Mouse (Mus musculus): ENCODE results near the gene Ifnar2. TPM values are rescaled to one million over a fixed set of nuclear protein-coding genes. Genes with fewer than 3 reads are reported as not detected.

Ifnar2 gene
- polyA plus RNA-seq (2015; fragmentation: Nextera tagmentation; extraction: Ambion mirVana), result 29.8 and 32.5 TPM in 2 replicates

DNA sequence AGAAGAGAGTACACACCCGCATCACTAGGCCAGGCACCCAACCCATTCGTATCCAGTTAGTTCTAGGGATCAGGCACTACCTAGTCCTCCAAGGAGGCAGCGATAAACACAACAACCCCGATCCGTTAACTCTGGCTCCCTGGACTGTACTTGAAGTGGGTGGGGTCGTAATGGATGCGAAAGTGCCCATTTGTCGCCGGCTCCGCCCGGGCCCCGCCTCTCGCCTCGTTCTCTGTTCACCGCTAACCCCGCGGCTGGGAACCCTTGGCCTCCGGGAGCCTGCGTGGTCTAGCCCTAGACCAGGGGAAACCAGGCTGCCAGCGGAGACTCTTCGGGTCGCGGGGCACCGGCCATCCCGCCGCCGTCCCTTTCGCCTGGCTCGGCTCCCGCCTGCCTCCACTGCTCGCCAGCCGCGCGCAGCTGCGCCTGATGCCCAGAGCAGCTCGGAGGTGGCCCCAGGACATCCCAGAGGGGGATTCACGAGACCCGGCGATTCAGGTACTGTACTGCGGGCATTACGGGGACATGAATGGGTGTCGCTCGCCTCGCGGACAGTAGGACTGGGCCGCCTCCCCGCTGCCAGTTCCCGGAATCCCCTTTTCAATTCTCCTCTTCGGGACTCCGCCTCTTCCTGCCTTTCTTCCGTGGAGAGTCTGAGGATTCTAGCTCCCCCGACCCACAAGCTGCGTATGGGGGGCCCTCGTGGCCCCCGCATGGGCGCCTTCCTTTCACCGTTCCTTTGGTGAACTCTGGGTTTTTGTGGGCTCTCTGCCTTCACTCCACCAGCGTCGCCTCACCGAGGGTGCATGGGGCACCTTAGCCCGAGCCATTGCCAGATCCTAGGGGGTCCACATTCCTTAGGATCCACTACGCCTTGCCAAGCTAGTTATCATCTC lies at the start of gene Ifnar2:
Gene Ifnar2 (plus strand): TSS at position 207 of the 896 bp plus-strand sequence.
- H3K27ac ChIP-seq, result peak within 1 kb of the TSS; percentile 95
- peak within 1 kb of the TSS; percentile 73 for H3K4me2 ChIP-seq
- H3K9me3 ChIP-seq (replicated peaks), result no peaks in the 10 kb centered on the region; the same call in 1 of the 2 replicates
- WGBS, result under 1% methylated on average over 62 of the region's 62 CpGs
- H3K4me3 ChIP-seq, result peak within 1 kb of the TSS; percentile 82
- ATAC-seq, result peak; percentile 91
- peaks cover 3% of the 10 kb centered on the region; the same call in 1 of the 2 replicates for H3K36me3 ChIP-seq (ENCODE audit: poor library complexity, severe bottlenecking)
- peaks cover 19% of the 10 kb centered on the region for H3K4me1 ChIP-seq
- H3K27me3 ChIP-seq, result no peaks in the 10 kb centered on the region
- peak within 1 kb of the TSS; percentile 95 for H3K9ac ChIP-seq

DNA sequence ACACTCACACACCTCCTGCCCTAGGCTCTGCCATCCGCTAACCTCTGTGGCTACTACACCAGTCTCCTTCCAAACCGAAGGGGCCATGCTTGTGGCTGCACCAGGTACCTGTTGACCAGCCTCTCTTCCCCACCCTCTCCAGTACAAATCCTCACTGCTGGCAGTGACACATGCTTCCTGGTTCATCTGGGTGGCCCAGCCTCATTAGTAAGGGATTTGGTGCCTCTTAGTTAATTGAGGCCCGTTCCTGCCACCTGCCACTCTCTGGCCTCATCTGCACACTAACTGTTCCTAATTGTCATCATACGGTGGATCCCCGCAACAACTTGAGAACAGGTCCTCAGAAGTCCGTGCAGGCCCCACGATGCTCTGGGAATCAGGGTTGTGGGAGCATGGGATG lies 45.0 kb upstream of the Ifnar2 start:
- Histone ChIP-seq H3K4me2 (no peak overlapping the region), H3K27me3 (peaks cover 55% of the 10 kb centered on the region), H3K36me3 (ENCODE audit: poor library complexity, severe bottlenecking) (no peaks in the 10 kb centered on the region), H3K9ac (no peak overlapping the region), H3K27ac (no peak overlapping the region), H3K4me3 (no peak overlapping the region), H3K9me3 (replicated peaks) (no peaks in the 10 kb centered on the region), H3K4me1 (peaks cover 26% of the 10 kb centered on the region)
- WGBS, result 29% methylated on average over 7 of the region's 7 CpGs
- ATAC-seq, result peak; percentile 58; the same call in 1 of the 2 replicates

DNA sequence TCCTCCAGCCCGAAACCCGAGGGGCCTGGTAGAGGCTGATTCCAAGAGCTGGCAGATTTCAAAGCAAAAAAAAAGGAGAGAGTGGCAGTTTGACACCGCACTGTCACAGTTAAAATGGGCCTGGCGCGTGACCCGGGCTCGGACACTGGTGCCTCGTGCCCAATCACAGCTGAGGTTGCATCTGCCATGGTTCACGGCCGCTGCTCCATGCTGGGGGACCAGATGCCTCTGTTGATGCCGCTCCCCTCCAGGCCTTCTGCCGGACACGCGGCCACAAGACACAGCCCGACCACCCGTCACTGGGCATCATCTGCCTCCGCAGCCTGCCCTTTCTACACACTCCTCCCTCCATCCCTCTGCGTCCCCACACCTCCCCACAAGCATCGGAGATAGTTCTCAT lies 43.7 kb upstream of the Ifnar2 start:
- no peak for ATAC-seq

DNA sequence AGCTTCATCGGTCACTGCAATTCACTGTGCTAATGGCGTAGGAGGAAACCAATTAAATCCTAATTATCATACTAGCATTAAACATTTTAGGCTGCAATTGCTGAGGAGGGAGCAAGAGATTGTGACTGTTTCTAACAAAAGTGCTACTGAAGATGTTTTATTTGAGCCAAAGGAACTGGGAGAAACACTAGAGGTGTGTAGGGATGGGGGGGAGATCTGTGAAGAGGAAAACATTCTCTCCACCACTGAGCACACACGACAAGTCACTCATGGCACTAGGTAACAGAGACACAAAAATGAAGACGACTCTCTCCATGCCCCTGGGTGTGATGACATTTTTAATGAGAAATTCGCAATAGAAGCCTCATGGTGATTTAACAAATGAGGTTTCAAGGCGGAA lies 42.1 kb upstream of the Ifnar2 start:
- H3K4me2 ChIP-seq, result no peak overlapping the region
- WGBS, result 57% methylated on average over 6 of the region's 6 CpGs
- H3K27ac ChIP-seq, result no peak overlapping the region
- H3K9me3 ChIP-seq (replicated peaks), result no peaks in the 10 kb centered on the region
- no peak overlapping the region for H3K4me3 ChIP-seq
- no peaks in the 10 kb centered on the region for H3K36me3 ChIP-seq (ENCODE audit: poor library complexity, severe bottlenecking)
- no peak for ATAC-seq
- peaks cover 38% of the 10 kb centered on the region for H3K4me1 ChIP-seq
- no peak overlapping the region for H3K9ac ChIP-seq
- H3K27me3 ChIP-seq, result peaks cover 32% of the 10 kb centered on the region

More for the DNA sequence above, 43.7 kb upstream of the Ifnar2 start:
- H3K36me3 ChIP-seq (ENCODE audit: poor library complexity, severe bottlenecking), result no peaks in the 10 kb centered on the region
- H3K9ac ChIP-seq, result no peak overlapping the region
- H3K4me1 ChIP-seq, result peaks cover 29% of the 10 kb centered on the region
- H3K27me3 ChIP-seq, result peaks cover 42% of the 10 kb centered on the region
- H3K4me2 ChIP-seq, result no peak overlapping the region
- WGBS, result 83% methylated on average over 19 of the region's 19 CpGs
- H3K9me3 ChIP-seq (replicated peaks), result no peaks in the 10 kb centered on the region
- H3K4me3 ChIP-seq, result no peak overlapping the region
- no peak overlapping the region for H3K27ac ChIP-seq

DNA sequence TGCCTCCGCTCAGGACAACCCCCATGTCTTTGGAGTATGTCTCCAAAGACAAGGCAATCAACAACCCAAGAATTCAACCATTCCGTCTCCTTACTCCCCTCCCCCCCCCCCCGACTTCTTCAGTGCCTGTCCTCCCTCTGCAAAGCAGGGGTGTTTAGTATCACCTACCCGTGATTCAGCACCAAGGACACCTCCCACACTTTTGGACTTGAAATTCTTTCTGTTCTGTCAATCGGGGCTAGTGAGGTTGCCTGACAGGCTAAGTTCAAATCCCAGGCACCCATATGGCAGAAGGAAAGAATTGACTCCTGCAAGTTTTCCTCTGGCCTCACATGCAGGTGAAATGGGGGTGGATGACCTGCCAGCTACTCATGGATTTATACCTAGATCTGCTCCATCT lies 41.4 kb upstream of the Ifnar2 start:
- peaks cover 38% of the 10 kb centered on the region for H3K4me1 ChIP-seq
- no peaks in the 10 kb centered on the region for H3K9me3 ChIP-seq (replicated peaks)
- H3K36me3 ChIP-seq (ENCODE audit: poor library complexity, severe bottlenecking), result no peaks in the 10 kb centered on the region
- H3K9ac ChIP-seq, result no peak overlapping the region
- H3K27ac ChIP-seq, result no peak overlapping the region
- no peak for ATAC-seq
- peaks cover 28% of the 10 kb centered on the region for H3K27me3 ChIP-seq
- 47% methylated on average over 5 of the region's 5 CpGs for WGBS
- no peak overlapping the region for H3K4me2 ChIP-seq
- H3K4me3 ChIP-seq, result no peak overlapping the region

DNA sequence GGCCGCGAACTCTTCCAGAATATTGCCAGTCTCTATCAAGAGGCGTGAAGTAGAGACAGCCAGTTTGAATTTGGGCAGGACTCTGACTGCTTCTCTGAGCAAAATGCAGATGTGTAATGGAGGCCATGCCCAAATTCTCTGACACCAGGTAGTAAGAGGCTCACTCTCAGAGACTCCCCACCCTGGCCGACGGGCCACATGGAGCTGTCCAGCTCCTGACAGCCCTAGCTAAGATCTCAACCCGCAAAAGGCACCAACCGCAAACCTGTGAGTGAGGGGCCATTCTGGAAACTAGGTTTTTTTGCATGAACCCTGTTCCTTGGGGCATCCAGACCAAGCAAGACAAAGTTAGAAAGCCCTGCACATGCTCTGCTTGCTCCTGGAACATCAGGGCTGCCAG lies 39.7 kb upstream of the Ifnar2 start:
- Histone ChIP-seq H3K27me3 (peaks cover 26% of the 10 kb centered on the region), H3K9me3 (replicated peaks) (no peaks in the 10 kb centered on the region), H3K27ac (no peak overlapping the region), H3K4me2 (no peak overlapping the region), H3K9ac (no peak overlapping the region), H3K36me3 (ENCODE audit: poor library complexity, severe bottlenecking) (no peaks in the 10 kb centered on the region), H3K4me1 (peaks cover 29% of the 10 kb centered on the region), H3K4me3 (no peak overlapping the region)
- 71% methylated on average over 7 of the region's 7 CpGs for WGBS
- no peak for ATAC-seq

DNA sequence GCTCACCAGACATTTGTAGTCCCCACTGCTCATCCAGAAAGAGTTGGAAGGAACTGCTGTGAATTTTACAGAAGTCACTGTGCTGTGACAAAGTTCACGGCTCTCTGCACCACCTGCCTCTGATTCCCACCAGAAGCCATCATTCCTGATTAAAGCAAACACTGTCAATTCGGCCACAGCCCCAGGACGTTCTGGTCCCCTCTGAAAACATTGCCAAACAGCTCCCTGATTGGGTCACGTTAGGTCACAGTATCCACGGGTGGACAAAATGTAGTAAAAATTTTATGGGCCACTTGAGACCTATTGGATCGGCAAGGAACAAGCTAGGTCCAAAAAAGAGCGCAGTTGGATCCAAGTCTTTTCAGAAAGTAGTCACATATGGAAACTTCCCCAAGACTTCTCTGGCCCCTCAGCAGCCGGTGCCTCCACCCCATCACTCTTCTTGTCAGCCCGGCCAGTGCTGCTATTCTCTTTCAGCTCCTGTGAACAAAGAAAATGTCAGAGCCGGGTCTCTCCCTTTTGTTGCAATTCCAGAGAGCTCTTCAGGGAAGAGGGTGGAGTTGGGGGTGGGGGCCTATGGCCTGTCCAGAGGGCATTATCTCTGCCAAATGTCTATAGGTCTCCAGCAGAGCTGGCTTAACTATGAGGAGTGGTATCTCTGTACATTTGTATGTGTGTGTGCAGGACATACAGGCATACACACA lies 38.2 kb upstream of the Ifnar2 start:
- H3K4me2 ChIP-seq, result no peak overlapping the region
- H3K27me3 ChIP-seq, result peaks cover 20% of the 10 kb centered on the region
- peaks cover 22% of the 10 kb centered on the region for H3K4me1 ChIP-seq
- no peak overlapping the region for H3K27ac ChIP-seq
- no peak for ATAC-seq
- WGBS, result 8% methylated on average over 10 of the region's 10 CpGs
- no peaks in the 10 kb centered on the region for H3K9me3 ChIP-seq (replicated peaks)
- no peaks in the 10 kb centered on the region for H3K36me3 ChIP-seq (ENCODE audit: poor library complexity, severe bottlenecking)
- H3K4me3 ChIP-seq, result no peak overlapping the region
- H3K9ac ChIP-seq, result no peak overlapping the region

DNA sequence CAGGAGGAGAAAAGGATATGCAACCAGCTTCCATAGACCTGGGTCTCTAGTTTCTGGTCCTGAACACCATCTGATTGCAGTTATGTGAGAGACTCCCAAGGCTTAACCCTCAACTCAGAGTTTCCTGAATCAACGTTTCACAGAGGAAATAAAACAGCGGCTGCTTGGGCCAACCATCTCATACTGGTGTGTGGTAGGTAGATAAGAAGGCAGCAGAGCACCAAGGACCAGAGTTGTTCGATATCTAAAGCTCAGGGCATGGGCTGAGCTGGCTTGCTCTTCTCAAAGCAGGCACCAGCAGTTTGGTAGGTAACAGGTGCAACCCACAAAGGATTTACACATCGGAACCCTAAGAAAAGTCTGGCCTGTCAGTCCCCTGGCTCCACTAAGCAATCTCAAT lies 35.8 kb upstream of the Ifnar2 start:
- Histone ChIP-seq H3K4me3 (no peak overlapping the region), H3K9ac (no peak overlapping the region), H3K36me3 (ENCODE audit: poor library complexity, severe bottlenecking) (no peaks in the 10 kb centered on the region), H3K4me1 (peaks cover 18% of the 10 kb centered on the region), H3K27ac (no peak overlapping the region), H3K27me3 (peaks cover 11% of the 10 kb centered on the region; the same call in 1 of the 2 replicates), H3K9me3 (replicated peaks) (no peaks in the 10 kb centered on the region), H3K4me2 (no peak overlapping the region)
- WGBS, result 88% methylated on average over 4 of the region's 4 CpGs
- ATAC-seq, result no peak

DNA sequence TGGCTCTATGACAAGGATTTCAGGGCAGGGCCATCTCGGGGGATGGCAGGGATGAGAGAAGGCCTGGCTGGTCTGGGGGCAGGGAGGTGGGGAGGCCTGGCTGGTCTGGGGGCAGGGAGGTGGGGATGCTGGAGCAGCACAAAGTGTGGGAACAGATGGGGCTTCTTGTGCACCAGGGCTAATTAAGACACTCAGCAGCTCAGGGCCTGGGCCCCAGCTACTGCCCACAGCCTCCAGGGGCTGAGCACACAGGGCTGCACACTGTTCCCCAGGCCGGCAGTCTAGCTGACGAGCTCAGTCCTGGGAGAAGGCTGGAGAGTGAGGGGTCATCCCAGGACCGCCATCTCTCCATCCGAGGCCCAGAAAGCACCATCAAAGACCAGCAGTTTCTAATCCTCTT lies 35.1 kb upstream of the Ifnar2 start:
- Histone ChIP-seq H3K4me3 (no peak overlapping the region), H3K9ac (0 out of 2 replicates have a peak overlapping the region, but pooled peaks have one; percentile 3), H3K4me2 (no peak overlapping the region), H3K4me1 (peaks cover 18% of the 10 kb centered on the region), H3K27me3 (peaks cover 8% of the 10 kb centered on the region; the same call in 1 of the 2 replicates), H3K9me3 (replicated peaks) (no peaks in the 10 kb centered on the region), H3K27ac (no peak overlapping the region), H3K36me3 (ENCODE audit: poor library complexity, severe bottlenecking) (no peaks in the 10 kb centered on the region)
- ATAC-seq, result peak; percentile 43; the same call in 1 of the 2 replicates
- 40% methylated on average over 5 of the region's 5 CpGs for WGBS

DNA sequence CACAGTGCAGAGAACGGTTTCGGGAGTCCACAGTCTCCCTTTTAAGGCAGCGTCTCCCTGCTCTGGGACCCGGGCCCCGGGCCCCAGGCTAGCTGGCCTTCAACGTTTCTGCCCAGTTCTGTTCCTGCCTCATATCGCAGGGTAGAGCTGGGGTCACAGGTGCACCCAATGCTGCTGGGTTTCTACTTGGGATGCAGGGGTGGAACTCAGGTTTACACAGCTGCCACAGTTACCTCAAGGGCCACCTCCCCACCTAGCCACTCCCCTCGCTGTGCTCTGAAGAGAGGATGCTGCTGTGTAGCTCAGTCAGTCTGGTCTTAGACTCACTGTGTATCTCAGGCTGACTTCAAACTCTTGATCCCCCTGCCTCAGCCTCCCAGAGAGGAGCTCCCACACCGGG lies 26.1 kb upstream of the Ifnar2 start:
- Histone ChIP-seq H3K27ac (no peak overlapping the region), H3K27me3 (peaks cover 25% of the 10 kb centered on the region), H3K4me1 (peaks cover 13% of the 10 kb centered on the region), H3K4me2 (no peak overlapping the region), H3K36me3 (ENCODE audit: poor library complexity, severe bottlenecking) (no peaks in the 10 kb centered on the region), H3K4me3 (no peak overlapping the region), H3K9ac (no peak overlapping the region), H3K9me3 (replicated peaks) (no peaks in the 10 kb centered on the region)
- ATAC-seq, result no peak
- WGBS, result 82% methylated on average over 9 of the region's 9 CpGs

DNA sequence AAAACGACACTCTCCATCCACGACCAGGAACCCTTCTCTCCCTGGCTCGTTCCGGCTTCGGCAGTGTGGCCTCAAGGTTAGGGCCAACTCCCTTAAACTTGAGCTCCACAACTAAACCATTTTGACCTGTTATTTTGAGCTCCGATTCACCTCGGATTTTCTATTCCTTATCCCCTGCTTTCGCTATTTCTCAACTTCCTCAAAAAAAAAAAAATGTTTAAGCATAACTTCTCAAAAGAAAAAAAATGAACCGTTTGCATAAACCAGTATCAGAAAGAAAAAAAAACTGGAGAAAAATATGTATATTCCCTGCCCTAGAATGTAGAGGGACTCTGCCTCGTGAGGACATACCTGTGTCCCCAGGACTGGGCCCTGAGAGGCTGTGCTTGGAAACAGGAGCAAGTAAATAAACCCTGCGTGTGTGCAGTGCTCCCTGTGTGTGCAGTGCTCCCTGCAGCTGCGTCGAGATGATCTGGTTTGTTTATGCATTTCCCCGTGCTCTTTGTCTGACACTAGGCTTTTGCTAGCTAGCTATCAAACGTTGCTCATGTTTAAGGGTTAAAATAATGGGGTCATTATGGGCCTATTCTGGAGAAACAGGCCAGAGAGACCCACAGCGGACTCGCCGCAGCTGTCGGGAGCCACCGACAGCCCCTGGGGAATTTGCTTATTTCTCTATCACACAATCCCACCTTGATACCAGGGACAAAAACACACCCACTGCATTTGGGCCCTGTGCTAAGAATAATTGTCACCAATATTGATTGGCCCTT lies 24.9 kb upstream of the Ifnar2 start:
- Histone ChIP-seq H3K9me3 (replicated peaks) (no peaks in the 10 kb centered on the region), H3K4me3 (no peak overlapping the region), H3K4me1 (peaks cover 13% of the 10 kb centered on the region), H3K4me2 (no peak overlapping the region), H3K27ac (no peak overlapping the region), H3K9ac (no peak overlapping the region; the same call in 1 of the 2 replicates), H3K36me3 (ENCODE audit: poor library complexity, severe bottlenecking) (no peaks in the 10 kb centered on the region), H3K27me3 (peaks cover 30% of the 10 kb centered on the region)
- 56% methylated on average over 20 of the region's 20 CpGs for WGBS
- no peak; the same call in 1 of the 2 replicates for ATAC-seq

DNA sequence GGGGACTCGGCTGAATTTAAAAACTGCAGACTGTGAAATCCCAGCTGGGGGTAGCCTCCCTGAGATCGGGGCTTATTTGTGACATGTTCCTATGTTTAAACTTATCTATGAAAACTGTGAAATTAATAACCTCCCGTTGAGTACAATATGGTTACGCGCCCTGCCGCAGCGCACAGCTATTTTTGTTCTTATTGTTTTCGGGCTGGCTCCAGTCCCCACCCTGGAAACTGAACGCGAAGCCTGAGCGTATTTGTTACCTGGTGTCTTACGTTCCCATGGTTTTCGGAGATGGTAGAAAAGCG lies 24.4 kb upstream of the Ifnar2 start:
- Histone ChIP-seq H3K4me3 (no peak overlapping the region), H3K9ac (no peak overlapping the region), H3K4me1 (peaks cover 13% of the 10 kb centered on the region), H3K36me3 (ENCODE audit: poor library complexity, severe bottlenecking) (no peaks in the 10 kb centered on the region), H3K27me3 (peaks cover 35% of the 10 kb centered on the region), H3K27ac (no peak overlapping the region), H3K4me2 (no peak overlapping the region), H3K9me3 (replicated peaks) (no peaks in the 10 kb centered on the region)
- whole genome bisulfite sequencing, result 55% methylated on average over 14 of the region's 14 CpGs
- ATAC-seq, result no peak
